Mouse (Mus musculus) kidney, postnatal 4 days (tissue): ENCODE results near the gene Ugt8a.

Experiments used
- DNase-seq, 2 experiments: peaks; one replicate each; pipeline ENCODE4 v3.0.0; 2021; ENCODE audit warnings: mixed read lengths in 2 of 2

Gene Ugt8a

DNA sequence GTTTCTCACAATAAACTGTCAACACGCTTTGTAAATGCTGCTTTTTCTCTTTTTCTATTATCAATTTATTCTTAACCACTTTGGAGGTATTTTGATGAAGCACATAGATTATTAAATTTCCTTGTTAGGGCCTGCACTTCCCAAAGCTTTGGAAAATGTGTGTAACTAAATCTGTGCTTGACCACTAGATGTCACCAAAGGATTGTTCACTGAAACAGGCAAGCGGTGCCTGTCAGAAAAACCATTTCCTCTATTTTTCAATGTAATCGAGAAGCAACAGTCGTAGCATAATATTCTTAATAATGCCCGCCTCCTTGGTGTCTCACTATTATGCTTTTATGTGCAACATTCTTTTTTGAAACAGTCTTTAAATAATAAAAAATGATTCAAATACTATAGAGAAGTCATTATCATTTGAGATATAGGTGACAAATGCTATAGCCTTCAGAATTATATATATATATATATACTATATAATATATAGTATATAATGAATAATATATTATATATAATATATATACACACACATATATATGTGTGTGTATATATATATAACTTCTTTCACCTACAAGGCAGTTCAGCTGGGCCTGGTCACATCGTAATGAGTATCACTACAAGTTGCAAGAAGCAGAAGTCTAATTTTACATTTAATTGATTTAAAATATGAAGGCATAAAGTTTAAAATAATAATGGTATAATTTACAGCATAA is 89.1 kb downstream of the Ugt8a start:
- peak in 1 of 2 experiments; percentile 14 for DNase-seq

DNA sequence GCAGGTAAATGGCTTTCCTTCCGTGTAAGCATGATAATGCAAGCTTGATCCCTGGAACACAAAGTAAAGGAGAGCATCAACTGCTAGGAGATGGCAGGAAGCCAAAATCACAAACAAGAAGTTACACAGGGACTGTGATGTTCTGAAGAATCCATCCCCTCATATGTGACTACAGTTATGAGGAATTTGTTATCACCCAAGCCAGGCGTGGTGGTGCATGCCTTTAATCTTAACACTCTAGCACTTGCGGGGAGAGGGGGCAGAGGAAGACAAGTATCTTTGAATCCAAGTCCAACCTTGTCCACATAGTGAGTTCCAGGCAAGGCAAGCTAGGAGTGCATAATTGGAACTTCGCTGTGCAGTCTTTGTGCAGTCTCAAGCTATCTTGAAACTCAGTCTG is 110.4 kb downstream of the Ugt8a start:
- no peak for DNase-seq

DNA sequence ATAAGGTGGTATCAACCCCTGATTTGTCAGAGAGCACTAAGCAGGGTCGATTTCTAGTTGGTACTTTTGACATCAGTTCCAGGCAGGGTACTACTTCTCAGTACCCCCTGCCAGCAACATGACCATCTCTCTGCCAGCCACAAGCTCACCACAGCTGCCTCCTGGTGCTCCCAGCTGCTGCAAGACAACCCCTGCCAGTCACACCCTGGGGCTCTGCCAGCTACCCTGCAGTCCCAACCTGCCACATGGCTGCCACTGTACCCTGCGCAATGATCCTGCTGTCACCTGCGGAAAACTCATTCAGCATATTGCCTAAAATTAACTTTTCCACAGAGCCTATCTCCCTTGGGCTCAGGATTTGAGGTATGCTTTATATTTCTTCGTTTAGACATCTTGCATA is 111.2 kb downstream of the Ugt8a start:
- DNase-seq = no peak

DNA sequence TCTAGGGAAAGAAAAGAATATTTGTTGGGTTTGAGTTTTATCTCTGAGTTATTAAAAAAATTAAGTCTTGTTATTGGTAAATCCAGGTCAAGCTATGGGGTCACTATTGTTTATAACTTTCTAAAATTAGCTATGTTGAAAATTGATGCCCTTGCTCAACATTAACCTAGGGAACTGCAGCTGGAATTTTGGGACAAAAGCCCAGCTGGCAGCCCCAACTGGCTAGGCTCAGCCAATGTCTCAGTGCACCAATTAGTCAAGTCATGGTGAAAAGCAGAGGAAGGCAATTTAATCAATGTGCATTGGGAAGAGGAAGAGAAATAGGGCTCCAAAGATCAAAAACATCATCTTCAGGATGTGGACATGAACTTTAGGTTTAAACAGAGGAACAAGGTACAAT is 118.7 kb downstream of the Ugt8a start:
- DNase-seq = no peak
